Mouse (Mus musculus) testis, postnatal 10 days (tissue): ENCODE data around the gene Slpi.

Experiments
- DNase-seq: peaks from one replicate; pipeline ENCODE4 v3.0.0; 2021; ENCODE audit warnings: low spot score

The Slpi gene

DNA sequence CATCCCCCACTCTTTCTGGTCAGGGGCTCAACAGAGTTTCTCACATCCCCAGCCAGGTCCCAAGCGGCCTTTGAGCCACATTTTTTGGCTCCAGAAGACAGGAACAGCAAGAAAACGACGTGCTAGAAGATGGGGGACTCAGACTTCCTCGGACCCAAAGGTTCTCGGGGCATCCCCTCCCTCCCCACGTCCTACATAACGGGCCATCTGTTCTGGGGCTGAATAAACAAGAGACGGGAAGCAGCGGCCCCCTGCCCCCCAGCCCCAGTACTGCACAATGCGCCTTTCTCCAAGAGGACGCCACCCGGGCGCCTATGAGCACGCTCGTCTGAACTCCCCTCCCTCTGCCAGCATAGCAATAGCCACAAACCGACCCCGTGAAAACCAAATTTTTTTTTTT, at the start of gene Slpi:
Gene Slpi (minus strand): TSS at position 76 of the 400 bp plus-strand sequence.
- DNase-seq: no peak

GRCm38 (mm10) chr2:164438257-164438656, 49.4 kb upstream of the Slpi start:
- DNase-seq: no peak

DNA sequence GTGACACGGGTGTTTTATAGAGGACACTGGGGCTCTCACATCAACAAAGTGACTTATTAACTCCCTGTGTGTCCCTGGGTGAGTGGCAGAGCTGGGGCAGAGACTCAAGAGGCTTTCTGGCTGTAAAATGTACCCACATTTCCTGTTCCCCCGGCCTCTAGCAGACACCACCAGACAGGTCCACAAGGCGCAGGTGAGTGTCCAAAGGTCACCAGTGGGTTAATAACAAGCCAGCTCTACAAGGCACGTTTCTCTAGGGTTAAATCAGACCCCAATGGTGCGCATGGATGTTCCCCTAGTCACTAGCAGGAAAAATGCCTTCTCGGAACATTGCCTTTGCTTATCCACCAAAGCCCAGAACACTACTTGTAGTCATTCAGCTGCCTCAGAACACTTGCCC, 48.8 kb upstream of the Slpi start:
- no peak for DNase-seq

GRCm38 (mm10) chr2:164436961-164437360, 48.1 kb upstream of the Slpi start:
- no peak for DNase-seq

DNA sequence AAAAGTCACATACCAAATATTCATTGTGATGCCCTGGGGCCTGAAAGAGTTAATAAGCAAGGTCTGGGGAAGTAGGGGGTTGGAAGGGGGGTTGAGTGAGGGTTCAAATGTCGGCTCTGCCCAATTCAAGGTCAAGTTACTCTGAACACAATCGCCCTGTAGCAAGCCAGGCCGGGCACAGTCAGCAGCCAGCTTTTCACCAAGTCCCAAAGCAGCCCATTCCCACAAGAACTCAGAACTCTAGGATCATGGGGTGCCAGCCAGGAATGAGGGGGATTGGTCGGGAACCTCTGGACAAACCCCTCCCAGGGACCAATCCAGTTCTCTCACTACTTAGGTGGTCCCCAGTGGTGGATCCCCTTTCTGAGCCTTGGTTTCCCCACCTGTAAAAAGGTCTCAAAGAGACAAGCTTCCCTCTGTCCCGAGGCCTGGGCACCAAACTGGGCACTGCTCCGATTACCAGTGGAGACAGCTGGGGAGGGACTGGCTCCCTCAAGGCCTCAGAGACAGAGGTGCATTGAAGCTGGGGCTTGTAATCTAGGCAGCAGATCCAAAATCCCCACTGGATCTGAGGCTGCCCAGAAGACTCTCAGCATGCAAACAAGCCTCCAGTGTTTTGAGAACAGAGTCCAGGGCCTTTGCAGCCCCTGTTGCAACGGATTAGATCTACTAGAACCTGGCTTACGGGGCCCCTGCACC, 47.5 kb upstream of the Slpi start:
- no peak for DNase-seq

- DNase-seq: no peak
Measured at GRCm38 (mm10) chr2:164435216-164436090, 46.6 kb upstream of the Slpi start.

GRCm38 (mm10) chr2:164434681-164435080, 45.8 kb upstream of the Slpi start:
- no peak for DNase-seq

DNA sequence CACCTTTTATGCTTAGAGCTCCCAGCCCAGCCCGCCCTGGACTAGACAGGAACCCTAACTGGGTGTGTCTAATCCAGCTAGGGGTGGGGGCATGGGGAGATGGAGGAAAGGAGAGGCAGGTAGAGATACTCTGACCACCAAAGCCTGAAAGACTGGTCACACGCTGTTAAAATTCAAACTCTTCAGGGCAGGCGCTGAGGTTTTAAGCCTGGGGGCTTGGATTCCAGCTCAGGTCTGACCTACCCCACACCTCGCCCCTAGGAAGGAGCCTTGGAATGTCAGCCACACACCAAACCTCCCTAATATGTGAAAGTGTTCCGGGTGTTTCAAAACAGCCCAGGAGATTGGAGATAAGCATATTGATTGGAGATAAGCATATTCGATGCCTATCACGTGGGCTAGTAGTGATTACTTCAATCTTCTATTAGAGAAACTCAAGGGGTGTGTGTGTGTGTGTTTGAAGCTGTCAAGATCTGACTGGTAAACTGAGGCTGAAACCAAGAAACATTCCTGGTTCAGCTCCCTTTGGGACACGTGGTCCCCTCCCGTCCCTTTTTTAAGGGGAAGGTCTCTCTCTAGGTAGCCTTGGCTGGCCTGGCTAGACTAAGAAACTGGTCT, 44.5 kb upstream of the Slpi start:
- DNase-seq: no peak

DNA sequence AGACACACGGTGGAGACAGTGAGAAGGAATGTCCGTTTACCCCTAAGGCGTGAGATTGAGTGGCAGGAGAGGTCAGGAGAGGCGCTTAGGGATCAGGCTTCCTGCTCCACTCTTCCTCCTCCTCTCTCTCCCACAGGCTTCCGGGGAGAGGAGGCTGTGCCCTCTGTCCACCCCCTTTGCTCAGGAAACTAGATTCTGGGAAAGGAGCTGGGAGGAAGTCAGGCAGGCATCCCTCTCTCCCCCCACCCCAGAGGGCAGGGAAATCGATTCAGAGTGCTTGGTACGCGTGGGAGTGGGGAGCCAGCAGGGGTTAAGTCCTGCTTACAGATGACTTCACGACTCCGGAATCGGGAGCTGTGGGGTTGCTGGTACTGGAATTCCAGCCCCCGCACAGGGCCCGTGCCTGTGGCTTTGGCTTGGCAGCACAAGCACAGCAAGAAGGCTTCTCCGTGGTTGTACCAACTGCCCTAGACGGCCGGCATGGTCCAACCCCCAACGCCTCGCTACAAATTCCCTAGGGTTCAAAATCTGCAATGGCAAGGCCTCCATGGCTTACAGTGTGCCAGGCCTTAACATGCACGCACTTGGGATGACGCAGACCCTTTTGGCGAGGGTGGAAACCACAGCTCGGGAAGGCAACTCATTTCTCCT, 43.8 kb upstream of the Slpi start:
- DNase-seq: peak; percentile 75

- no peak for DNase-seq
Measured at GRCm38 (mm10) chr2:164431676-164432465, 43.0 kb upstream of the Slpi start.

DNA sequence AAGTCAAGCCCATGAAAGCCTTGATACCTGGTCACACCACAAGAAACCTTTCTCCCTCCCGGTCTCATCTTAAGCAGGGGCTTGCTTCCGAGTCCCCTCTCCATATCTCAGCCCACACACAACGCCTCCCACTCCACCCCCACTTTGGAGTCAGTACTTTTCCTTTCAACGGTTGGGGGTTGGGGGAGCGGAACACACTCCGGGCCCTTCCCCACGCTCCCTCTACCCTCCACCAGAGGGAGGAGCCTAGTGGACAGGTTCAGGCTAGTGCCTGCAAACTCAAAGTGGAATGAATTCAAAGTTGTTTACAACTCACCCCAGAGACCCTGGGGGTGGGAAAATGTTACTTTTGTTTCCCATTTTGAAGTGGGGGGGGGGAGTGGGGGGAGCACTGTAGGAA, 41.8 kb upstream of the Slpi start:
- DNase-seq: no peak

DNA sequence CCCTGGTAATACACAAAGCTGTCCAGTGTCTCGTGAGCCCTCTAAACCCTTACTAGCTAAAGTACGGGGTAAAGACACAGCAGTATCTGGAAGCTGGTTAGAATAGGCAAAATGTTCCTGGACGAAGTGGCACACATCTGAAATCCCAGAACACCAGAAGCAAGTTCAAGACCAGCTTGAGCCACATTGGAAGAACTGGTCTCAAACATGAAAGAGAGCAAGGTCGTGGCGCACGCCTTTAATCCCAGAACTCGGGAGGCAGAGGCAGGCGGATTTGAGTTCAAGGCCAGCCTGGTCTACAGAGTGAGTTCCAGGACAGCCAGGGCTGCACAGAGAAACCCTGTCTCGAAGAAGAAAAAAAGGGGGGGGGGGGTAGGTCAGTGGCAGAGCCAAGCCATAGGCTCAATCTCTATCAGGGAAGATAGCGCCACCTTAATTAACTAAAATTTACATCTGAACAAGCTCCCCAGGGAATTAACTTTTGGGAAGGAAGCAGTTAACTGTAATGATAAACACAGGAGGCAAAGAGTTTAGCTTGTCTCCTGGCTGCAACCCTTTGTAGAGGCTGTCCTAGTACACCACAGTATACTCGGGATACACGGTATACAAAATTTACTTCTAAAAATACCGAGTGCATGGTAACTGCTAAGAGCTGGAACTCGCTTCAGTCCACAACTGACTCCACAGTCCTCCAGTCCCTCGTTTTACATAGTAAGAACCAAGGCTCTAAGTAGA, 41.2 kb upstream of the Slpi start:
- DNase-seq: no peak

- no peak for DNase-seq
Measured at GRCm38 (mm10) chr2:164428451-164428850, 39.6 kb upstream of the Slpi start.

DNA sequence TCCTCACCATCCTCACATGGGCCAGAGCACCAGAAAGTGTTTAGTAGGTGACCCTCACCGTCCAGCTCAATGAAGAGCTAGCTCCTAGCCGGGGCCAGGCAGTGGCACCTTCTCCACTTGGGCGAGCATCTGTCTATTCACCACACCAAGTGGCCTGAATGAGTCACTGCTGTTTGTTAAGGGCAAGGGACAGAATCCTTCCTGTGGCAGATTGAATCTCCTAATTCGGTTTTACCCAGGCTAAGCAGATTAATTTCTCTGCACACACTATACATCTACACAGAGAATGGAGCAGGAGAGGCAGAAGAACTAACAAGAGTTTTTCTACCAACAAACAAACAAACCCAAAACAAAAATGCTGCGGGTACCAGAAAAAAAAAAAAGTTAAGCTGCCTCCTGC, 38.1 kb upstream of the Slpi start:
- no peak for DNase-seq

DNA sequence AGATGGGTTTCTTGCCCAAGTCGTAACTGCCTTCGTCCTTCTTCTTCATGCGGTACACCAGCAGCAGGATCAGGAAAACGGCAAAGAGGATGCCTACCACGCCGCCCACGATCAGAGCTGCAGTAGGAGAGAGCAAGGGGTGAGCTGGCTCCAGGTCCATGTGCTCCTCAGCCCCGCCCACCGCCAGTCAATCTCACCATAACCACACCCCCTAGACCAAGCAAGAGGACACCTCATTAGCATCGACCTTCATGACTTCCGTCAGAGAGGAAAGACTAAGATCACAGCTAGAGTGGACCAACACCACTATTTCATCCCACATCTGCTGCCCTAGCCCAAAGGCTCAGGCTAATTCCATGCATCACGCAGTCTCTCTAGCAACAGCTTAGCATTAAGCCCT, 37.2 kb upstream of the Slpi start:
- DNase-seq: no peak

DNA sequence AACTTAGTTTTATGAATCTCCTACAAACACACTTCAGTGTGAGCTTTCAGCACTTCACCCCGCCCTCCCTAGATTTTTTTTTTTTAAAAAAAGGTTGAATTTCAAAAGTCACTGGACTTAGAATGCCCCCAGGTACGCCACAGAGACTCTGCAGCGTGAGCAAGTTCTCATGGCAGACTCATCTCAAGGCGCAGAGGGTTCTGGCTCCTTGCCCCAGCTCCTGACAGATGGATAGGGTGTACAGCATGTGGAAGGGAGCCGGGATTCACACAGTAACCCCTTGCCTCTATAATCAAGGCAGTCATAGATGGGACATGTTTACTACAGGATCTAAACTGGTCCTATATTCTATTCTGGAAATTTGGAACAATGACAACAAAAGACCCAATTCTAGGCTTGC, 36.5 kb upstream of the Slpi start:
- no peak for DNase-seq

- DNase-seq: no peak
Measured at GRCm38 (mm10) chr2:164424406-164424805, 35.5 kb upstream of the Slpi start.

DNA sequence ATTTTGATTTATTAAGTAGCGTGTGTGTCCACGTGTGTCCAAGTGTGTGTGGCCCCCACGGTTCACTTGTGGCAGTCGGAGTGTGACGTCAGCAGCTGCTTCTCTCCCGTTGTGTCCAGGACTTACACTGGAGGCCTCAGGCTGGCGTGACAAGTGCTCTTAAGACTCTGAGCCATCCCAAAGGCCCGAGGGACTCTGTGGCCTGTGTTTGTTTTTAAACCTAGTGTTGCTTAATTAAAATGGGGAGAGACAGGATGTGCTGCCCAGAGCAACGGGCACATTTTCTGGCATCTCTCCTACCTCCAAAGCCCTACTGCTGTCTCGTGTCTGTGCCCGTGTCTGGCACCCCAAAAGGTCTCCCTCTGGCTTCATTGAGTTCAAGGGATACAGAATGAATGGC, 34.6 kb upstream of the Slpi start:
- no peak for DNase-seq

- no peak for DNase-seq
Measured at GRCm38 (mm10) chr2:164422675-164423393, 33.9 kb upstream of the Slpi start.

GRCm38 (mm10) chr2:164421979-164422378, 33.1 kb upstream of the Slpi start:
- DNase-seq: no peak
